Mouse (Mus musculus) C2C12 (cell line): ENCODE measurements around the gene Ppp1r36. TPM values are rescaled to one million over a fixed set of nuclear protein-coding genes. Genes with fewer than 3 reads are reported as not detected.

ENCODE experiments used
- H3K27me3 ChIP-seq: one replicate; pipeline ENCODE4 v1.6.1; 2011; ENCODE audit not compliant: control insufficient read depth, insufficient read depth, insufficient read length
- H3K36me3 ChIP-seq: one replicate; pipeline ENCODE4 v1.6.1; 2011; ENCODE audit not compliant: control insufficient read depth, insufficient read depth
- H3K4me3 ChIP-seq: one replicate; pipeline ENCODE4 v1.5.1; 2011; ENCODE audit warnings: mild to moderate bottlenecking, control low read depth; ENCODE audit not compliant: poor library complexity, insufficient read depth, severe bottlenecking
- H3K79me2 ChIP-seq: one replicate; pipeline ENCODE4 v1.6.1; 2011; ENCODE audit not compliant: control insufficient read depth, insufficient read depth
- H3K79me3 ChIP-seq: one replicate; pipeline ENCODE4 v1.6.1; 2011; ENCODE audit warnings: low read depth, control low read depth
- H3ac ChIP-seq: one replicate; pipeline ENCODE3; 2011; ENCODE audit warnings: low read depth; ENCODE audit not compliant: control insufficient read depth, insufficient read length
- CEBPB ChIP-seq: IDR thresholded peaks from one replicate; pipeline ENCODE4 v1.6.1; 2011; ENCODE audit warnings: low read depth, mild to moderate bottlenecking, control low read depth, moderate library complexity
- CTCF ChIP-seq: IDR thresholded peaks from one replicate; pipeline ENCODE4 v1.5.1; 2011; ENCODE audit not compliant: control insufficient read depth, insufficient read depth, insufficient read length
- FOSL1 ChIP-seq: IDR thresholded peaks from one replicate; pipeline ENCODE4 v1.8.0; 2011; ENCODE audit warnings: mild to moderate bottlenecking, low read length; ENCODE audit not compliant: poor library complexity, insufficient read depth, severe bottlenecking
- MAX ChIP-seq: IDR thresholded peaks from one replicate; pipeline ENCODE4 v1.6.1; 2011; ENCODE audit warnings: mild to moderate bottlenecking, control low read depth
- MYOD1 ChIP-seq: IDR thresholded peaks from one replicate; pipeline ENCODE4 v1.6.1; 2011; ENCODE audit warnings: low read depth; ENCODE audit not compliant: control insufficient read depth, insufficient read length
- MYOG ChIP-seq: IDR thresholded peaks from one replicate; pipeline ENCODE4 v1.6.1; 2011; ENCODE audit not compliant: control insufficient read depth, insufficient read length; ENCODE audit errors: extremely low read depth
- USF1 ChIP-seq: IDR thresholded peaks from one replicate; pipeline ENCODE4 v1.6.1; 2011; ENCODE audit warnings: low read depth, mild to moderate bottlenecking, control low read depth, moderate library complexity
- polyA plus RNA-seq: library from polyadenylated mRNA; unstranded; fragments of >200 nt; fragmentation: generic; extraction: Trizol; gene quantifications from one replicate; pipeline ENCODE4 v1.2.1, GENCODE M21; 2012; ENCODE audit warnings: missing spikeins

The Ppp1r36 gene
- polyA plus RNA-seq, 1 experiment, result not detected

GRCm38 (mm10) chr12:76463391-76463790 is 46.1 kb downstream of the Ppp1r36 start:
- Histone ChIP-seq H3ac (no peak overlapping the region), H3K27me3 (no peaks in the 10 kb centered on the region), H3K79me3 (no peaks in the 10 kb centered on the region), H3K36me3 (no peaks in the 10 kb centered on the region), H3K4me3 (no peak overlapping the region), H3K79me2 (no peaks in the 10 kb centered on the region)
- TF ChIP-seq CEBPB (no peak), FOSL1 (no peak), MYOG (no peak), USF1 (no peak), MAX (no peak), MYOD1 (no peak), CTCF (no peak)

DNA sequence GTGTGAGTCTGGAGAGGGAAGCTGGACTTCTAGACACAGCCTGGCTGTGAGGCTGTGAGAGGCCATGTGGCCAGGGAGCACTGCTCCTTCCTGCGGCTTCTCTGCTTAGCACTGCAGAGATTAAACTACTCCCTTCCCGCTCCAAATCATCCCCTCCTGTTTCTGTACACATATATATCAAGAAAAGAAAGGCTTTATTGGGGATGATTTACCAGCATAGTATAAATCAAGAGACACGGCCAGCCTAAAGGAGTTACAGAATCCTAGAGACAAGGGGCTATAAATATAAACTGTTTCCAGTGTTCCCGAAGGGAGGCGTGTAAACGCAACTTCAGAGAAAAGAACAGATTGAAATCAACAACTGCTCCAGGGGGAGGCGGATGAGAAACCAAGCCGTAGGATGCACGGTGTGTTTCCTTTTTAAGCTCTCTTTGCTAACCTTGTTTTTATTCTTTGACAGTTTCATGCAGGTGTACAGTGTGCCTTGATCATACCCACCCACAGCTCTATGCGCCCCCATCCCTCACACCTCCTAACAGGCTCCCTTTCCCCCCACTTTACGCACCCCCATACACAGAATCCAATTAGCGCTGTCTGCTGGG is 47.4 kb downstream of the Ppp1r36 start:
- TF ChIP-seq FOSL1, result no peak
- TF ChIP-seq CEBPB, result no peak
- no peak for TF ChIP-seq CTCF
- no peak for TF ChIP-seq USF1
- TF ChIP-seq MAX, result no peak
- TF ChIP-seq MYOD1, result no peak
- TF ChIP-seq MYOG, result no peak
- H3K79me2 ChIP-seq, result no peaks in the 10 kb centered on the region
- H3K36me3 ChIP-seq, result no peaks in the 10 kb centered on the region
- no peaks in the 10 kb centered on the region for H3K79me3 ChIP-seq
- no peak overlapping the region for H3ac ChIP-seq
- no peaks in the 10 kb centered on the region for H3K27me3 ChIP-seq
- no peak overlapping the region for H3K4me3 ChIP-seq

DNA sequence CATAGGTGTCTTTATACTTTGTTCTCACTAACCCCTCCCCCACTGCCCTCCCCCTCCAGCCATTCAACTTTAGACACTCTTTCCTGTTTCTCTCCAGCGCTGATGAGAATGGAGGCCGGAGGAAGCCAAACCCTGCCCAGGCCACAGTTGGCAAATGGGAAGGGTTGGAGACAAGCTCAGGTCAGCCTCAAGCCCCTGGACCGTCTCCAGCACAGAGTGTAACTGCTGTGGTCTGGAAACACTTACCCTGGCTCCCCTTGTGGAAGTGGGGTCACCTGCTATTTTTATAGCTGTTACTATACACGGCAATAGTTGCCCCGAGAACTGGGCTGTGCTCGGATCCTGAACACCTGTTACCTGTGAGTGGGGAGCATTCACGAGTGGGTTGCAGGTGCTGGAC is 49.3 kb downstream of the Ppp1r36 start:
- no peak overlapping the region for H3ac ChIP-seq
- TF ChIP-seq FOSL1 (no peak), USF1 (no peak), CTCF (no peak), MYOG (no peak), MAX (no peak), MYOD1 (no peak), CEBPB (no peak)
- no peaks in the 10 kb centered on the region for H3K79me2 ChIP-seq
- no peak overlapping the region for H3K4me3 ChIP-seq
- no peaks in the 10 kb centered on the region for H3K27me3 ChIP-seq
- no peaks in the 10 kb centered on the region for H3K36me3 ChIP-seq
- no peaks in the 10 kb centered on the region for H3K79me3 ChIP-seq

DNA sequence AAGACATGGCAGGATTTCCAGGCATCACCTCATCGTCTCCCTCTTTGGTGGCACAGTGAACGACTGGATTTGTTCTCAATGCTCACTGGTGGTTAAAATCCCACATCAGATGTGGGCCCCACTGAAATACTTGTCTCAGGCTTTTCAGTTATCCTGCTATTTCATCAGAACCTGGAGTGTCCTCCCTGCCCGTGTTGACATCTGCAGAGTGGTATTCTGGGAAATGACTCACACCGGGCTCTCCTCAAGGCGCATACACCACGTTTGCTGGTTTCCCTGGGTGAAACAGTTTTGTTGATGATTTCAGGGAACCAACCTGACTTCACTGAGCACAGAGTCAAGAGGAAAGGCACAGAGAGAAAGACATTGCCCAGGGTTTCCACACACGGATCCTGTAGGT is 49.9 kb downstream of the Ppp1r36 start:
- H3K36me3 ChIP-seq, result no peaks in the 10 kb centered on the region
- H3K4me3 ChIP-seq, result no peak overlapping the region
- H3ac ChIP-seq, result no peak overlapping the region
- TF ChIP-seq CEBPB, result peak; percentile 25
- no peak for TF ChIP-seq FOSL1
- H3K79me2 ChIP-seq, result no peaks in the 10 kb centered on the region
- H3K79me3 ChIP-seq, result no peaks in the 10 kb centered on the region
- no peaks in the 10 kb centered on the region for H3K27me3 ChIP-seq

DNA sequence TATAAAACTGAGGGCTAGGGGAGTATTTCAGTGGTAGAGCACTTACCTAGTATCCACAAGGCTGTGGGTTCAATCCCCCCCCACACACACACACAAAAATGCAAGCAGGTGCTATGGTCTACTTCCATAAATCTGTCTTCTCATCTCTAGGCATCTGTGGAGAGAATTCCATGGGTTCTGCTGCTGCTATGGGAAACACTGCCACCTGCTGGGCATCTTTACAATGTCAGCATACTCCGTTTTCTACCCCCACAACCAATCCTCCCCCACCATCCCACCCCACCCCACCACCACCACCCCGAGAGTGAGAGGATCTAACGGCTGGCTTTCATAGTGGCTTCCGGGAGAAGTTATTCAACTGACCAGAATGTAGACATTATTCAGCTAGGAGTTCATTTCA is 54.7 kb downstream of the Ppp1r36 start:
- H3ac ChIP-seq, result no peak overlapping the region
- H3K79me2 ChIP-seq, result no peaks in the 10 kb centered on the region
- TF ChIP-seq FOSL1 (no peak), MYOD1 (peak; percentile 13), CTCF (peak; percentile 73)
- H3K36me3 ChIP-seq, result no peaks in the 10 kb centered on the region
- H3K4me3 ChIP-seq, result no peak overlapping the region
- no peaks in the 10 kb centered on the region for H3K79me3 ChIP-seq
- no peaks in the 10 kb centered on the region for H3K27me3 ChIP-seq

- Histone ChIP-seq H3K79me3 (no peaks in the 10 kb centered on the region), H3K27me3 (no peaks in the 10 kb centered on the region), H3K36me3 (no peaks in the 10 kb centered on the region), H3K79me2 (no peaks in the 10 kb centered on the region), H3ac (no peak overlapping the region), H3K4me3 (no peak overlapping the region)
- TF ChIP-seq FOSL1, result no peak
- TF ChIP-seq CTCF, result no peak
- no peak for TF ChIP-seq CEBPB
- no peak for TF ChIP-seq USF1
- TF ChIP-seq MAX, result no peak
- no peak for TF ChIP-seq MYOD1
- no peak for TF ChIP-seq MYOG
Observed at GRCm38 (mm10) chr12:76473562-76474245, 56.4 kb downstream of the Ppp1r36 start.
